In the genomic region with DNA sequence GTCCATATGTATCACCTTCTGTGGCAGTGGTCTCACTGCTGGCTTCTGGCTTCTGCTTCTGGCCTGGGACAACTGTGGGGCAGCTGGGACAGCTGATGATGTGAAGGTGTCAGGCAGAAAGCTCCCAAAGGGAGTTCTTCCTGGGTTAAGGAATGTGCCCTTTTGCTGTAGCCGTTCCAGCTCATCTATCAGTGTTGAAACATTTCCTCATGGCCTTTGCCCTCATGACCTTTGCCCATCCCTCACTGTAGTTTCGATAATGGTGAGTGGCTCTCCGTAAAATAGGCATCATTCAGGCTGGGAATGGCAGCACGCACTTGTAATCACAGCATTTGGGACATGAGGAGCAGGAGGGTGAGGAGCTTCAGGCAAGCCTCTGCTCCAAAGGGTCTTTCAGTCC, we compare ENCODE assay signal across 11 mouse cellular contexts.
DNase-seq lines count a peak whose midpoint lies in the region; ATAC-seq lines count a peak whose summit lies in the region.
"Had no signal": no experiment of that assay in that cellular context is flagged by ENCODE, and none has a peak within 500 bp of the region (broad histone marks: within the 10 kb centered on the region; RNA-seq: fewer than 3 reads in every experiment).

No protein-coding gene starts in this region.

- peak overlapping the region; percentile 51; the same call in 1 of the 2 replicates for H3K4me2 ChIP-seq in lung, embryonic 15.5 days
- H3K4me2 ChIP-seq in kidney, embryonic 16.5 days (replicated peaks; ENCODE audit: low read depth, low read length): peak overlapping the region; percentile 54
- 0 out of 2 replicates have a peak overlapping the region, but pooled peaks have one; percentile 2 for H3K4me2 ChIP-seq in liver, embryonic 13.5 days
- H3K4me2 ChIP-seq in midbrain, embryonic 11.5 days: no peak overlapping the region

- no peaks in the 10 kb centered on the region for H3K36me3 ChIP-seq in lung, embryonic 15.5 days
- H3K36me3 ChIP-seq in kidney, embryonic 16.5 days (ENCODE audit: insufficient read depth, low read length): no peaks in the 10 kb centered on the region
- no peaks in the 10 kb centered on the region for H3K36me3 ChIP-seq in liver, embryonic 13.5 days
- no peaks in the 10 kb centered on the region for H3K36me3 ChIP-seq in midbrain, embryonic 11.5 days (ENCODE audit: control insufficient read depth, insufficient read depth, low read length)

- DNase-seq in lung, postnatal 36 days: no peak
- DNase-seq in liver, embryonic 13.5 days: no peak
- peak; percentile 77 for DNase-seq in yolk sac, embryonic 10.5 days (ENCODE audit: low spot score)
- DNase-seq in midbrain, embryonic 11.5 days (ENCODE audit: low spot score, missing footprints): no peak
- DNase-seq in left cerebral cortex, adult 8-10 months (ENCODE audit: low spot score in 2 of 2): no peak
- no peak for DNase-seq in ovary, postnatal 36 days (ENCODE audit: low spot score)
- DNase-seq: cerebellum, adult 2 months; right cerebral cortex, postnatal 4 days; thymus, adult 2 months had no signal

- WGBS in lung, embryonic 15.5 days: 17% methylated on average over 4 of the region's 4 CpGs
- 17% methylated on average over 4 of the region's 4 CpGs for WGBS in kidney, embryonic 16.5 days
- WGBS in liver, embryonic 13.5 days (ENCODE audit: insufficient replicate concordance): 36% methylated on average over 4 of the region's 4 CpGs
- 69% methylated on average over 4 of the region's 4 CpGs for WGBS in midbrain, embryonic 11.5 days

- no peak overlapping the region for H3K4me3 ChIP-seq in lung, embryonic 15.5 days
- peak overlapping the region; percentile 44; the same call in 1 of the 2 replicates for H3K4me3 ChIP-seq in kidney, embryonic 16.5 days (ENCODE audit: low read length)
- H3K4me3 ChIP-seq in liver, embryonic 13.5 days (replicated peaks): no peak overlapping the region
- H3K4me3 ChIP-seq in midbrain, embryonic 11.5 days (ENCODE audit: low read depth, low read length): no peak overlapping the region

- peak overlapping the region; percentile 97 for H3K27ac ChIP-seq in lung, embryonic 15.5 days
- H3K27ac ChIP-seq in kidney, embryonic 16.5 days (ENCODE audit: low read length): peak overlapping the region; percentile 92
- H3K27ac ChIP-seq in liver, embryonic 13.5 days: peak overlapping the region; percentile 67
- H3K27ac ChIP-seq in midbrain, embryonic 11.5 days (ENCODE audit: low read depth, low read length): no peak overlapping the region

- H3K4me1 ChIP-seq in lung, embryonic 15.5 days: peaks cover 15% of the 10 kb centered on the region
- H3K4me1 ChIP-seq in kidney, embryonic 16.5 days (ENCODE audit: insufficient read depth, low read length): peaks cover 45% of the 10 kb centered on the region
- H3K4me1 ChIP-seq in liver, embryonic 13.5 days (replicated peaks): no peaks in the 10 kb centered on the region; the same call in 1 of the 2 replicates
- no peaks in the 10 kb centered on the region for H3K4me1 ChIP-seq in midbrain, embryonic 11.5 days (ENCODE audit: control insufficient read depth, insufficient read depth, low read length)

- no peaks in the 10 kb centered on the region for H3K9me3 ChIP-seq in lung, embryonic 15.5 days
- H3K9me3 ChIP-seq in kidney, embryonic 16.5 days (ENCODE audit: low read length): no peaks in the 10 kb centered on the region
- no peaks in the 10 kb centered on the region for H3K9me3 ChIP-seq in liver, embryonic 13.5 days (replicated peaks)
- H3K9me3 ChIP-seq in midbrain, embryonic 11.5 days (ENCODE audit: control insufficient read depth, low read length): no peaks in the 10 kb centered on the region

- ATAC-seq in lung, embryonic 15.5 days (ENCODE audit: borderline replicate concordance, extremely low read depth, low FRiP score, low TSS enrichment): no peak
- ATAC-seq in kidney, embryonic 16.5 days (ENCODE audit: low FRiP score, low TSS enrichment): peak; percentile 20; the same call in 1 of the 2 replicates
- ATAC-seq in liver, embryonic 13.5 days (ENCODE audit: low read depth): peak; percentile 28; the same call in 1 of the 2 replicates
- ATAC-seq in midbrain, embryonic 11.5 days (ENCODE audit: low FRiP score): no peak

- H3K9ac ChIP-seq in lung, embryonic 15.5 days: no peak overlapping the region
- H3K9ac ChIP-seq in kidney, embryonic 16.5 days (replicated peaks; ENCODE audit: low read length): no peak overlapping the region
- no peak overlapping the region for H3K9ac ChIP-seq in liver, embryonic 13.5 days
- no peak overlapping the region for H3K9ac ChIP-seq in midbrain, embryonic 11.5 days (ENCODE audit: low read length)

- no peaks in the 10 kb centered on the region for H3K27me3 ChIP-seq in lung, embryonic 15.5 days
- H3K27me3 ChIP-seq in kidney, embryonic 16.5 days (ENCODE audit: insufficient read depth, low read length): no peaks in the 10 kb centered on the region
- no peaks in the 10 kb centered on the region for H3K27me3 ChIP-seq in liver, embryonic 13.5 days
- H3K27me3 ChIP-seq in midbrain, embryonic 11.5 days (ENCODE audit: control insufficient read depth, insufficient read depth, low read length): no peaks in the 10 kb centered on the region

Comparison
In these comparisons a context has a peak if more than half of its experiments do, and no peak if none do; other contexts are left out.
1. ATAC-seq: peak in kidney, embryonic 16.5 days (single experiment) and liver, embryonic 13.5 days (single experiment); none in lung, embryonic 15.5 days (single experiment) and midbrain, embryonic 11.5 days (single experiment).